Mouse (Mus musculus): ENCODE measurements around the gene Olfr633.
A peak's percentile ranks its signal among the peaks of the same experiment; 100 is the strongest.
"Not testable (repeated sequence)": the region's sequence is repeated elsewhere in the genome, so short reads cannot be mapped to it uniquely, and the experiment has no call there.

Olfr633 gene

DNA sequence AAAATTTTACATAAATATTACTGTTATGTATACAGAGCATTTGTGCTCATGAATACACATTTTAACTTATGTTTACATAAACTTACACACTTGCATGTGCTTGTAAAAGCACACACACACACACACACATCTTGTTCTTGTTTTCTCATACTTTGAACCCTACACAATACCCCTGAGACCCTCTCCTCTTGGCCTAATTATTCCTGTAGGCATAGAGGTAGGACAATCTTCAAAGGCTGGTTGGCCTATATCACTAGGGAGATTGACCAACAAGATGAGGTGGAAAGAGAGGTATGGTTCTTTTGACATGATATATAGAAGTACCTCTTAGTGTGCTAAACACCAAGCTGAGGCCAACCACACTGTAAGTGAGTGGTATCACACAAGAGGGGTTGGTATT lies at the start of gene Olfr633:
TSS of gene Olfr633 (plus strand) at position 301 of the 400 bp plus-strand sequence.
- DNase-seq (ENCODE audit: low spot score in 2 of 2): no peak

- no peak for DNase-seq (ENCODE audit: low spot score in 2 of 2)
These were observed 41.0 kb upstream of the Olfr633 start, which contains the start of gene Olfr65 for GRCm38 (mm10) chr7:103903187-103903586. Gene Olfr65, plus strand, starts transcription at chr7:103903487.

DNA sequence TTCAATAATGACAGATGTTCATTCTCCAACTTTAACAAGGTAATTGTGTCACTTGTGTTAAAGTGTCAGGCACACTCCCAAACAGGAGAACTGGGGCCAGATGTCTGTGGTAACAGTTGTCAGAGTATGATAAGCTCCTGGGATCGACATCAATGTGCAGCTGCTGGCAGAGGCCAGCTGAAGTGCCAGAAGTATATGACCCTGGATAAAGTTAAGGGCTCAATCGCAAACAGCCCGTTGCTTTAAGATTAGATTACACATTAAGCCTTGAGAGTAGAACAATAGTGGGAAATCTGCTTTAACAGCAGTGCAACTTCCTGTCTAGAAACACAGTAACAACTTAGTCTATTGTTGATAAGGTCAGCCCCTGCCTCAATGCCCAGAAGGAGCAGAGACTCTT lies 34.2 kb upstream of the Olfr633 start:
- DNase-seq (ENCODE audit: low spot score in 2 of 2): peak in 1 of 2 experiments; percentile 12

GRCm38 (mm10) chr7:103912969-103913511 lies 31.2 kb upstream of the Olfr633 start:
- DNase-seq (ENCODE audit: low spot score in 2 of 2): peak in 1 of 2 experiments; percentile 17

DNA sequence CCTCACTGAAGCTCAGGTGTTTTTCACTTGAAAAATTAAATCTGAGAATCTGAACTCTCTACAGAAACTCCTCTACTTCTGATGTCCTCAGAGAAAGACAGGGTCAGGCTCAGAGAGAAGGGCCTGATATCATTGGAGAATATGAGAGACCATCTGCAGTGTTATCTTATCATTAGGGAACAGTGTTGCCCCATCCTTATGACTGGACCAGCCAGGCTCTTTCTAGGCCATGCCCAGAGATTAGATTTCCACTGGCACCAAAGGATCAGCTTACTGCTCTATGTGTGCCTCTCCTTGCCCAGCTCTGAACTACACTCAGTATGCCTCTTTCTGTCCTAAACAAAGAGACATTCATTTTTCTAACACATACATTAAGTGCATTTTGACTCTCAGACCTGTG lies 28.9 kb upstream of the Olfr633 start:
- no peak for DNase-seq (ENCODE audit: low spot score in 2 of 2)

- DNase-seq (ENCODE audit: low spot score in 2 of 2): no peak
These were observed 15.7 kb upstream of the Olfr633 start, which contains the start of gene Olfr631 for GRCm38 (mm10) chr7:103928525-103928924. Gene Olfr631, plus strand, starts transcription at chr7:103928825.

DNA sequence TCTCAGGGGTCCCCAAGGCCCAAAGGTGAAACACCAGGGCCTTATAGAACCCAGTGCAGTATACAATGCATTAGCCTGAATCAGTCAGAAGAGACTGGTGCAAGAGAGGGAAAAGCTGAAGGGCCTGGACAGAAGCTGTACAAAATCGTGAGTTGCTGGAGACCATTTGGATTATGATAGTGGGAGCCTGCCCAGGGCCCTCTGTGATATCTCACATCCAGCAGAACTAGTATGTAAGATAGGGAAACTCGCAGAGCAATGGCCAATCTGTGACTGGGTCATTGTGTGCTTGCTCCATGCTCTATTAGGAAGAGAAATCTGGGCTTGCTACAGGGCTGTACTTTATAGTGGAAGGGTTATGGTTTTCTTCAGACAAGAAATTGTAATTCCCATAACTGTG lies 10.0 kb upstream of the Olfr633 start, which contains the start of gene Olfr632:
TSS of gene Olfr632 (plus strand) at position 84 of the 400 bp plus-strand sequence.
- no peak for DNase-seq (ENCODE audit: low spot score in 2 of 2)

DNA sequence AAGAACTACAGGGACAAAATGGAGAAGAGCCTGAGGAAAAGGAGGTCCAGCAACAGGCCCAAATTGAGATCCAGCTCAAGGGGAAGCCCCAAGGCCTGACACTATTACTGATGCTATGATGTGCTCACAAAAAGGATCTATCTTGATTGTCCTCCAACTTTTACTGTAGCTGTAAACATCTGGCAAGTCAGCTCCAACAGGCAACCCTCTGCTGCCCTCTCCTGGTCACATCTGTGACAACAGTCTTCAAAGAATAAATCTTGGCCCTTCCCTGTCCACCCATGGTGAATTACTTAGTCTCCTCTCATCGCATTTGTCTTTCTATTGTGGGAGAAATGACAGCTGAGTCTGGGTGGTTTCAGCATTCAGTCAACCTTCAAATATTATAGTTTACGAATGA lies 1.5 kb upstream of the Olfr633 start:
- peak in 1 of 2 experiments; percentile 31 for DNase-seq (ENCODE audit: low spot score in 2 of 2)

DNA sequence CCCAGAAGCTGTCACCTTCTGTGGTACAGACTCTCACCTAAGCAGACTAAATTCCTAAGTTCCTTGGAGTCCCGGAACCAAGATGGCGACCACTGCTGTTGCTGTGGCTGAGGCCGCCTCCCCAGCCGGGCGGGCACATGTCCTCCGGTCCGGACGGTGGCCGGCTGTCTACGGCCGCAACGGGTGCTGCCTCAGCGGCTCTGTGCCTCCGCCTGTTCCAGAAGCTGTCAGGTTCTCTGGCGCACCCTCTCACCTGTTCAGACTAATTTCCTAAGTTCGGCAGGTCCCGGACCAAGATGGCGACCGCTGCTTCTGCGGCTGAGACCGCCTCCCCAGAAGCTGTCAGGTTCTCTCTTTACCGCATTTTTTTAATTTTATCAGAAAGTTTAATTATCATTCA lies 22.6 kb downstream of the Olfr633 start:
- DNase-seq (ENCODE audit: low spot score in 2 of 2): not testable (repeated sequence)

DNA sequence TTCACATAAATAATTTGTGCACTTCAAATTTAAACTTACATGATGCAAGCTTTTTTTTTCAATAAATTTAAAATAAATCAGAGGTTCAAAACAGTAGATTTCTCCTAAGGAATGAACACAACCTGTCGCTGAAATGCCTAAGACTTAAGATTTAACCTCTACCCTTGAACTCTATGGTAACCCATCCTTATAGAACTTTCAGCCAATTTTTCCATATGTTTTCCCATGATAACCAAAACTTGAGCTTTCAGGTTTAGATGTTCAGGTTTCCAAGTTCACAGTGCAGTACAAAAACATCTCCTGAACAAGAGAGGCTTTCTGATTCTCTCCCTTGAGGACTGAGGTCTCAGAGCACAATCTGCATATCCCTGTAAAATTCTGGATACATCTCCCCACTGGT lies 26.6 kb downstream of the Olfr633 start, which contains the start of gene Olfr635:
TSS of gene Olfr635 (plus strand) at position 301 of the 400 bp plus-strand sequence.
- DNase-seq (ENCODE audit: low spot score in 2 of 2): no peak

DNA sequence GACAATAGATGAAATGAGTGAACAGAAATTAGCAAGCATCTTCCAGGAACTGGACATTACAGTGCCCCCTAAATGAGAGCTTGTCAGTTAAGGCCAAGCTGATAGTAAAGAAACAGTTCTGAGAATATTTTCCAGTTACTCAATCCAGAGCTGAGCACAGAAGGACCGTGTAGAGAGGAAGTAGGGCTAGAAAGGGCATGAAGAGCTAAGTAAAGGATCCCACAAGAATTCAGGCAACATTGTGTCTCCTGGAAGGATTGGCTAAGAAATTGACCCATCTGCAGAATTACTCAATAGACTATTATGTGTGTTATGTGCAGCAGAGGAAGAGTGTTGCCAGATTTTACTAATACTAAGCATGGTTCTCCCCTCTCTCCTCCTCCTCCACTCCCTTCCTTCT lies 27.5 kb downstream of the Olfr633 start:
- DNase-seq (ENCODE audit: low spot score in 2 of 2): no peak

DNA sequence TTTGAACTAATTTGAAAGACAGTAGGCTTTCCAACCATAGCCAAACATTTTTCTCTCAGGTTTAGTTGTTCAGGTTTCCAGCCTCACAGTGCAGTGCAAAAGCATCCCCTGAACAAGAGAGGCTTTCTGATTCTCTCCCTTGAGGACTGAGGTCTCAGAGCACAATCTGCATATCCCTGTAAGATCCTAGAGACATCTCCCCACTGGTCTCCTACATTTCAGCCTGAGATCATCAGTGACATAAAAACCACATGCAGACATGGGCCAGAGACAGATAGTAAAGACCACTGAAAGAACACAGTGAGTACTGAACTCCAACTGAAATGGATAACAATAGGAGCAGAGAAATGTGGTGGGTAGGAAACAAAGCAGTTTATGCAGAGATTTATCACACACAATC lies 54.2 kb downstream of the Olfr633 start, which contains the start of gene Olfr638:
TSS of gene Olfr638 (plus strand) at position 301 of the 400 bp plus-strand sequence.
- DNase-seq (ENCODE audit: low spot score in 2 of 2): no peak

All from spleen, postnatal 14 days (tissue).